Mouse (Mus musculus): Measurements from ENCODE around the gene Prr7. TPM values are rescaled to one million over a fixed set of nuclear protein-coding genes. Genes with fewer than 3 reads are reported as not detected.

Gene Prr7
- total and polyA plus RNA-seq, 3 experiments, result 0.60 to 1.2 (median 0.89) TPM

GRCm38 (mm10) chr13:55465184-55465583, 1.1 kb downstream of the Prr7 start:
- no peaks in the 10 kb centered on the region for H3K9me3 ChIP-seq (replicated peaks; ENCODE audit: low read length)
- H3K27me3 ChIP-seq (replicated peaks), result peaks cover 8% of the 10 kb centered on the region
- DNase-seq (ENCODE audit: extremely low read depth), result no peak
- H3K4me2 ChIP-seq (ENCODE audit: insufficient read depth, low read depth, poor library complexity, severe bottlenecking), result no peak overlapping the region
- no peaks in the 10 kb centered on the region for H3K79me2 ChIP-seq (replicated peaks; ENCODE audit: control insufficient read depth, extremely low read depth, insufficient read depth, poor library complexity, severe bottlenecking)
- no peak overlapping the region for H3K4me3 ChIP-seq (replicated peaks in 1 of 3; ENCODE audit: low read depth in 2 of 3, low read length in 2 of 3, poor library complexity in 1 of 3)
- dilution Hi-C loops (cut with MboI; ENCODE audit: extremely low pct_ligation_motif_present, extremely low pct_unique_long_range_greater_than_20kb, low sequenced_read_pairs), result no loop called here
- in situ Hi-C loops (cut with MboI; ENCODE audit: low pct_ligation_motif_present, low pct_unique_long_range_greater_than_20kb, low sequenced_read_pairs), result loop anchor here (5.0 kb wide), 1 partner anchor 38 kb away; the partner anchor contains the start of gene F12
- H3K27ac ChIP-seq (ENCODE audit: insufficient read depth, low read depth), result no peak overlapping the region
- H3K9ac ChIP-seq (ENCODE audit: insufficient read depth, low read depth), result no peak overlapping the region
- peaks cover 32 to 62% of the 10 kb centered on the region in 2 experiments for H3K36me3 ChIP-seq (replicated peaks in 1 of 2; ENCODE audit: control insufficient read depth in 1 of 2, insufficient read depth in 1 of 2, low read length in 1 of 2)
- peaks cover 0 to 37% of the 10 kb centered on the region in 2 experiments; a peak in 2 of 4 replicates for H3K4me1 ChIP-seq (ENCODE audit: control insufficient read depth in 1 of 2, insufficient read depth in 2 of 2)
- TF ChIP-seq MXI1 (IDR thresholded peaks at IDR 0.05; ENCODE audit: low read depth, low read length), result no peak
- TF ChIP-seq HCFC1 (IDR thresholded peaks at IDR 0.05; ENCODE audit: low read depth, low read length), result no peak
- no peak for TF ChIP-seq GABPA (IDR thresholded peaks at IDR 0.05; ENCODE audit: insufficient replicate concordance, low read depth, low read length)
- TF ChIP-seq MEF2A (IDR thresholded peaks at IDR 0.05; ENCODE audit: borderline replicate concordance, low read depth, low read length), result no peak
- no peak for TF ChIP-seq KAT2A (IDR thresholded peaks at IDR 0.05; ENCODE audit: insufficient replicate concordance, low read length)
- TF ChIP-seq JUN (IDR thresholded peaks at IDR 0.05; ENCODE audit: insufficient read depth, low read depth, low read length), result no peak
- TF ChIP-seq TCF12 (IDR thresholded peaks at IDR 0.05; ENCODE audit: low read depth, low read length), result no peak
- TF ChIP-seq RCOR1 (conservative IDR thresholded peaks at IDR 0.05; ENCODE audit: low read depth, low read length), result no peak
- TF ChIP-seq CTCF (conservative IDR thresholded peaks at IDR 0.05 in 1 of 2, IDR thresholded peaks at IDR 0.05 in 1 of 2; ENCODE audit: low read depth in 2 of 2, low read length in 2 of 2), result no peak
- no peak for TF ChIP-seq NELFE (IDR thresholded peaks at IDR 0.05; ENCODE audit: low read depth, low read length)
- TF ChIP-seq EP300 (IDR thresholded peaks at IDR 0.05; ENCODE audit: low read length), result no peak
- TF ChIP-seq ETS1 (conservative IDR thresholded peaks at IDR 0.05; ENCODE audit: low read depth, low read length), result no peak
- no peak for TF ChIP-seq TBP (conservative IDR thresholded peaks at IDR 0.05; ENCODE audit: low read depth, low read length)

- Histone ChIP-seq H3K4me1 (ENCODE audit: control insufficient read depth in 1 of 2, insufficient read depth in 2 of 2) (peaks cover 0 to 40% of the 10 kb centered on the region in 2 experiments; a peak in 3 of 4 replicates), H3K27me3 (replicated peaks) (peaks cover 15% of the 10 kb centered on the region), H3K4me3 (replicated peaks in 1 of 3; ENCODE audit: low read depth in 2 of 3, low read length in 2 of 3, poor library complexity in 1 of 3) (no peak overlapping the region), H3K27ac (ENCODE audit: insufficient read depth, low read depth) (no peak overlapping the region), H3K9me3 (replicated peaks; ENCODE audit: low read length) (no peaks in the 10 kb centered on the region), H3K4me2 (ENCODE audit: insufficient read depth, low read depth, poor library complexity, severe bottlenecking) (no peak overlapping the region), H3K9ac (ENCODE audit: insufficient read depth, low read depth) (no peak overlapping the region), H3K79me2 (replicated peaks; ENCODE audit: control insufficient read depth, extremely low read depth, insufficient read depth, poor library complexity, severe bottlenecking) (no peaks in the 10 kb centered on the region), H3K36me3 (replicated peaks in 1 of 2; ENCODE audit: control insufficient read depth in 1 of 2, insufficient read depth in 1 of 2, low read length in 1 of 2) (peaks cover 24 to 54% of the 10 kb centered on the region in 2 experiments)
- in situ Hi-C loops (cut with MboI; ENCODE audit: low pct_ligation_motif_present, low pct_unique_long_range_greater_than_20kb, low sequenced_read_pairs), result loop anchor here (5.0 kb wide), 1 partner anchor 39 kb away; the partner anchor contains the start of gene F12
- no peak for DNase-seq (ENCODE audit: extremely low read depth)
- TF ChIP-seq SIN3A (IDR thresholded peaks at IDR 0.05; ENCODE audit: low read length) (no peak), POLR2AphosphoS2 (IDR thresholded peaks at IDR 0.05; ENCODE audit: low read depth, low read length) (peak; percentile 24; the same call in 1 of the 2 replicates)
- dilution Hi-C loops (cut with MboI; ENCODE audit: extremely low pct_ligation_motif_present, extremely low pct_unique_long_range_greater_than_20kb, low sequenced_read_pairs), result no loop called here
Observed at GRCm38 (mm10) chr13:55465830-55466440, 1.9 kb downstream of the Prr7 start.
